Mouse (Mus musculus): ENCODE results near the gene Pnrc1.

GRCm38 (mm10) chr4:33261311-33261753 is 28.6 kb downstream of the Pnrc1 start:
- TF ChIP-seq MYOG (IDR thresholded peaks at IDR 0.05; ENCODE audit: control insufficient read depth in 1 of 3, insufficient read depth in 1 of 3, insufficient read length in 2 of 3, low read depth in 2 of 3) (peak; percentile 50 to 95 (median 70)), POLR2A (IDR thresholded peaks at IDR 0.05; ENCODE audit: insufficient read length, low read depth) (peak; percentile 65), E2F4 (IDR thresholded peaks at IDR 0.05; ENCODE audit: insufficient read depth) (no peak)
